Mouse (Mus musculus) heart, embryonic 14.5 days (tissue): ENCODE results near the gene A930002H24Rik. TPM values are rescaled to one million over a fixed set of nuclear protein-coding genes. Genes with fewer than 3 reads are reported as not detected.
"Not testable (repeated sequence)": the region's sequence is repeated elsewhere in the genome, so short reads cannot be mapped to it uniquely, and the experiment has no call there.

Experiments
- ATAC-seq: fragments of 200-750 bp; cut with Nextera tagmentation; 2 replicates; pipeline ENCODE4 v1.8.0; 2017; ENCODE audit warnings: low read depth, moderate TSS enrichment; ENCODE audit not compliant: insufficient number of reproducible peaks, insufficient read depth, low FRiP score
- H3K27ac ChIP-seq, 2 experiments: fragments of 200-500 bp in 1 of 2; fragments of 300-500 bp in 1 of 2; sonication (generic) in 1 of 2; replicated peaks in 1 of 2; 2 replicates each; pipeline ENCODE4 v1.5.1; 2012 to 2014; ENCODE audit warnings: low read depth in 2 of 2, low read length in 2 of 2, control low read depth in 1 of 2, mild to moderate bottlenecking in 1 of 2, mixed read lengths in 1 of 2; ENCODE audit not compliant: control insufficient read depth in 1 of 2, insufficient read depth in 1 of 2
- H3K27me3 ChIP-seq: fragments of 300-500 bp; sonication (generic); 2 replicates; pipeline ENCODE4 v1.6.1; 2014; ENCODE audit warnings: mild to moderate bottlenecking, low read length, control low read depth; ENCODE audit not compliant: control insufficient read depth, insufficient read depth
- H3K36me3 ChIP-seq: fragments of 300-500 bp; sonication (generic); 2 replicates; pipeline ENCODE4 v1.6.1; 2014; ENCODE audit warnings: mild to moderate bottlenecking, control low read depth, low read length, mixed read lengths; ENCODE audit not compliant: control insufficient read depth, insufficient read depth
- H3K4me1 ChIP-seq, 2 experiments: fragments of 200-500 bp in 1 of 2; fragments of 300-500 bp in 1 of 2; sonication (generic) in 1 of 2; 2 replicates each; pipeline ENCODE4 v1.6.1; 2012 to 2014; ENCODE audit warnings: low read length in 2 of 2, control low read depth in 1 of 2, mixed read lengths in 1 of 2; ENCODE audit not compliant: control insufficient read depth in 2 of 2, insufficient read depth in 2 of 2
- H3K4me2 ChIP-seq: fragments of 300-500 bp; sonication (generic); 2 replicates; pipeline ENCODE4 v1.6.1; 2014; ENCODE audit warnings: mild to moderate bottlenecking, low read length
- H3K4me3 ChIP-seq, 2 experiments: fragments of 200-500 bp in 1 of 2; fragments of 300-500 bp in 1 of 2; sonication (generic) in 1 of 2; 2 replicates each; pipeline ENCODE4 v1.5.1; 2012 to 2014; ENCODE audit warnings: low read length in 2 of 2, mild to moderate bottlenecking in 2 of 2, control low read depth in 1 of 2, low read depth in 1 of 2, moderate library complexity in 1 of 2; ENCODE audit not compliant: control insufficient read depth in 1 of 2, insufficient read depth in 1 of 2
- H3K9ac ChIP-seq: fragments of 300-500 bp; sonication (generic); 2 replicates; pipeline ENCODE4 v1.6.1; 2014; ENCODE audit warnings: mild to moderate bottlenecking, low read length
- H3K9me3 ChIP-seq: fragments of 300-500 bp; sonication (generic); 2 replicates; pipeline ENCODE4 v1.6.1; 2016; ENCODE audit warnings: low read length, control low read depth; ENCODE audit not compliant: control insufficient read depth
- WGBS: fragments of 180-500 bp; shearing (Covaris S2); extraction: QIAGEN DNeasy Blood & Tissue Kit; methylation state at CpG from one replicate; pipeline ENCODE4 v1.1.7; 2014; 5-methylcytosine and 5-hydroxymethylcytosine counted together
- polyA plus RNA-seq: library from polyadenylated mRNA; unstranded; fragments of >200 nt; fragmentation: Nextera tagmentation; extraction: Ambion mirVana; gene quantifications from 2 replicates; pipeline ENCODE4 v1.2.1, GENCODE M21; 2014

The A930002H24Rik gene
- polyA plus RNA-seq, 1 experiment from 2014 or later, result 3.6 TPM

DNA sequence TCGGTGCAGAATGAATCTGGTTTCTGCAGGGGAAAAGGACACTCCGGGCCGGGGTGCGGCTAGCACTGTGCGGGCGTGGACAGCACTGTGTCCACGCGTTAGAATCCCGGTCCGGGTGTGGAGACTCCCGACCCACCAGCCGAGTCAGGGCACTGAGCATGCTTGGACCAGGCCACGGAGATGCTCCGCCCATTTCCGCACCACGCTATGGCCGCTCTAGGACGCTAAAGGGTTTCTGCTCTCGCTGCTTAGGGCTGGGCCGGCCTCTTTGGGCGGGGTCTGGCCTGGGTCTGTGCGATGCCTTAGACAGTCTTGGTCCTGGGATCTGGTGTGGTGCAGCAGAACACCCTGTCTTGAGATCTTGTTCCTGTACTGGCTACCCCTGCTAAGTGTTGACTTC lies 14.0 kb downstream of the A930002H24Rik start:
- peak overlapping the region; percentile 68 to 90 for H3K4me3 ChIP-seq
- peak overlapping the region; percentile 66 to 73 for H3K27ac ChIP-seq
- no peaks in the 10 kb centered on the region for H3K9me3 ChIP-seq
- WGBS, result 2% methylated on average over 22 of the region's 22 CpGs
- no peaks in the 10 kb centered on the region; a peak in 1 of 4 replicates for H3K4me1 ChIP-seq
- no peaks in the 10 kb centered on the region for H3K27me3 ChIP-seq
- H3K4me2 ChIP-seq, result peak overlapping the region; percentile 61
- no peaks in the 10 kb centered on the region for H3K36me3 ChIP-seq
- ATAC-seq, result peak; percentile 99
- peak overlapping the region; percentile 89 for H3K9ac ChIP-seq

DNA sequence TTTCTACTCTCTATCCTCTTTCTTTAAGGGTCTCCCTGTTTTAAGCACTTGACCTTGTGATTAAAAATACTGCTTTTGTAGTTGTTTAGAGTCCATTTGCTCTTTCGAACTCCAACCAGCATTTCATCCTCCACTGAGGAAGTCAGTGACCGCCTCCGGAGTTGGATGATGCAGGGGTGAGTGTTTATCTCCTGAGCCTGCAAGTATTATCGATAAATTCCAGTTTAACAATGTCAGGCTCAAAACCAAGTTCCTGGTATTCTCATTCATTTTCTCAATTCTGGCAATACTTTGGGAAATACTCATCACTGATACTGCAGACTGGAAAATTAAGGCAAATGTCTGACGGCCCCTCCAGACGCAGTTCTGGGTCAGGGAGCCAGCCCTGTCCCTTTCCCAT lies 14.4 kb downstream of the A930002H24Rik start:
- ATAC-seq, result no peak
- H3K4me3 ChIP-seq, result peak overlapping the region; percentile 68 to 90
- no peaks in the 10 kb centered on the region for H3K27me3 ChIP-seq
- H3K4me2 ChIP-seq, result peak overlapping the region; percentile 61
- H3K27ac ChIP-seq, result peak overlapping the region; percentile 66 to 73
- peak overlapping the region; percentile 89 for H3K9ac ChIP-seq
- no peaks in the 10 kb centered on the region; a peak in 1 of 4 replicates for H3K4me1 ChIP-seq
- no peaks in the 10 kb centered on the region for H3K36me3 ChIP-seq
- WGBS, result 4% methylated on average over 6 of the region's 6 CpGs
- no peaks in the 10 kb centered on the region for H3K9me3 ChIP-seq

DNA sequence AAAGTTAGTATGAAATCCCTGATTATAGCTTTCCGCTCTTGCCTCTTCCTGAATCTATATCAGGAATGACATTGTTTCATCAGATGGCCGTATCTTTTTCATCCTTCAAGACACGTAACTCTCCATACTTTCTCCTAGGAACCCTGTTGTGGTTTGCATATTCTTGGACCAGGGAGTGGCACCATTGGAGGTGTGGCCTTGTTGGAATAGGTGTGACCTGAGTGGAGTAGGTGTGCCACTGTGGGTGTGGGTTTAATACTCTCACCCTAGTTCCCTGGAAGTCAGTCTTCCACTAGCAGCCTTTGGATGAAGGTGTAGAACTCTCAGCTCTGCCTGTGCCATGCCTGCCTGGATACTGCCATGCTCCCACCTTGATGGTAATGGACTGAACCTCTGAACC lies 17.8 kb downstream of the A930002H24Rik start:
- H3K4me3 ChIP-seq, ATAC-seq: not testable (repeated sequence)
- WGBS, result 91% methylated on average over 3 of the region's 3 CpGs

DNA sequence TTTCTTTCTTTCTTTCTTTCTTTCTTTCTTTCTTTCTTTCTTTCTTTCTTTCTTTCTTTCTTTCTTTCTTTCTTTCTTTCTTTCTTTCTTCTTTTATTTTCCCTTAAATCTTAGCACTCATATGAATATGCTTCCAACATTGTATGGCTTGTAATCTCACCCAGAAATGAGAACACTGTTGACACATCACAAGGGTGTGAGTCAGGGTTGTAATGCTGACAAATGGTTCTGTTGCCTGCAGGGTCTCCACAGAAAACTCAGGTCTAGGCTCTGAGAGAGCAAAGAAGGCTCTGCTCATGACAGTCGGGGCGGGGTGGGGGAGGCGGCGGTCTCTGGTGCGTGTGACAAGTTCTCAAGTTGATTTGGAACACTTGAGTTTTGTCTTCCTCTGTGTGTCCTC lies 18.7 kb downstream of the A930002H24Rik start:
- Histone ChIP-seq H3K4me1 (no peaks in the 10 kb centered on the region; a peak in 1 of 4 replicates), H3K27ac (no peak overlapping the region), H3K4me3 (no peak overlapping the region), H3K4me2 (no peak overlapping the region), H3K36me3 (no peaks in the 10 kb centered on the region), H3K27me3 (no peaks in the 10 kb centered on the region), H3K9me3 (0 out of 2 replicates have a peak, but pooled peaks cover under 1% of the 10 kb centered on the region), H3K9ac (no peak overlapping the region)
- ATAC-seq, result no peak
- 69% methylated on average over 5 of the region's 5 CpGs for WGBS

More for the DNA sequence above, 17.8 kb downstream of the A930002H24Rik start:
- not testable (repeated sequence) for H3K36me3 ChIP-seq, H3K9me3 ChIP-seq, H3K4me1 ChIP-seq, H3K4me2 ChIP-seq, H3K27ac ChIP-seq, H3K27me3 ChIP-seq, H3K9ac ChIP-seq

DNA sequence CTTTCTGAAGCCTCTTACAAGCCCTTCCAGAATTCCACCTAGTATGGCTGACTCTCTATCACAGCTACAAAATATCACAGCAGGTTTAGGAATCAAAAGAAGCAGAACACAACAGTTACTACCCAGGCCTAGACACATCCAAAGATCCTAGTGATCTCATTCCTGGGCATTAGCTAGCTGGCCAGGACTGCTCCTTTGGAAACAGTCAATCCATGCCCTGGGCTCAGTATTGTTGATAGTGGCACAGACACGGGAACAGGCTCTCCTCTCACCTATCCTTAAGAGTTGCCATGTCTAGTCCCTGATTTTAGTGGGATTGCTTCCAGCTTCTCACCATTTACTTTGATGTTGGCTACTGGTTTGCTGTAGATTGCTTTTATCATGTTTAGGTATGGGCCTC lies 21.4 kb downstream of the A930002H24Rik start:
- Histone ChIP-seq H3K9me3 (peaks cover 5% of the 10 kb centered on the region; the same call in 1 of the 2 replicates), H3K36me3 (no peaks in the 10 kb centered on the region), H3K9ac (no peak overlapping the region), H3K4me3 (no peak overlapping the region), H3K27me3 (no peaks in the 10 kb centered on the region), H3K4me1 (no peaks in the 10 kb centered on the region), H3K27ac (no peak overlapping the region), H3K4me2 (no peak overlapping the region)
- WGBS, result 72% methylated on average over 1 of the region's 1 CpGs
- no peak for ATAC-seq

DNA sequence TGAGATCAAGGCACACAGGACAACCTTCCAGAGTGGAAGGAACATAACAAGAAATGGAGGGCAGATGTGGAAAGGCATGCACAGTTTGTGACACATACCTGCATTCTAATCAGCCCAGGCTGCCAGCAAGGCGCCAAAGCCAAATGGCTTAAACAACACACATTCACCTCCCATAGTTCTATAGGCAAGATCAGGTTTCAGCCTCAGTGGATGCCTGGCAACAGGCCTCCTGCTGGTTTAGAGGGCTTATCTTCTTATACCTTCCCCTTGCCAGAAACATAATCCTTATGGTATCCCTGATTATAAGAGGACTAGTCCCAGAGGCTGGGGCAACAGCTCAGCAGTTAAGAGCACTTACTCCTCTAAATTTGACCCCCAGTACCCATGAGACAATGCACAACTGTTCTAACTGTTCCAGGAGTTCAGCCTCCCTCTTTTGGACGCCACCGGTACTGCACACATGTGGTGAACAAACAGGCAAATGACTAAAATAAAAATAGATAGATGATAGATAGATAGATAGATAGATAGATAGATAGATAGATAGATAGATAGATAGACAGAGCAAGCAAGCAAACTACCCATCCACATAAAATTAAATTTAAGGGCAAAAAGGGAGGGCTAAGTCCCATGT lies 23.8 kb downstream of the A930002H24Rik start:
- Histone ChIP-seq H3K36me3 (no peaks in the 10 kb centered on the region), H3K4me3 (no peak overlapping the region), H3K27ac (no peak overlapping the region), H3K9ac (no peak overlapping the region), H3K4me2 (no peak overlapping the region), H3K4me1 (no peaks in the 10 kb centered on the region), H3K9me3 (peaks cover 5% of the 10 kb centered on the region; the same call in 1 of the 2 replicates), H3K27me3 (no peaks in the 10 kb centered on the region)
- 90% methylated on average over 3 of the region's 3 CpGs for WGBS
- ATAC-seq, result no peak

DNA sequence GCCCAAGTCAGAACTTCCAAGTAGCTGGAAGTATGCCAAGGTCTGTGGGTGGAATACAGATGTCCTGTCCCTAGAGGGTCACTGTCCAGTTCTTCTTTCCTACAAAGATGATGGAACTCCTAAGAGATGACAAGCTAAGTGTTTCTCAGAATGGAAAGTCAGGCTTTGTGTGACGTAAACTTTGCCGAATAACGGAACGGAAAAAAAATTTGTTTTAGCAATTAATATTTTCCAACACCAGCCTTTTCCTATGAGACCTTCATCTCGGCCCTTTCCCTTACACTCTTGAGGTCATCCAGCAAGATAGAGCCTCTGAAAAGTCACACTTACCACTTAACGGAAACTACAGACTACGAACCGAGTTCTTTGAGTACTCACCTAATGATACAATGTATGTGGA lies 25.4 kb downstream of the A930002H24Rik start:
- H3K27ac ChIP-seq, result no peak overlapping the region
- peaks cover 5% of the 10 kb centered on the region; the same call in 1 of the 2 replicates for H3K9me3 ChIP-seq
- no peaks in the 10 kb centered on the region for H3K27me3 ChIP-seq
- no peaks in the 10 kb centered on the region for H3K4me1 ChIP-seq
- no peak overlapping the region for H3K9ac ChIP-seq
- H3K4me2 ChIP-seq, result no peak overlapping the region
- no peak for ATAC-seq
- WGBS, result 81% methylated on average over 8 of the region's 8 CpGs
- H3K36me3 ChIP-seq, result no peaks in the 10 kb centered on the region
- H3K4me3 ChIP-seq, result no peak overlapping the region

DNA sequence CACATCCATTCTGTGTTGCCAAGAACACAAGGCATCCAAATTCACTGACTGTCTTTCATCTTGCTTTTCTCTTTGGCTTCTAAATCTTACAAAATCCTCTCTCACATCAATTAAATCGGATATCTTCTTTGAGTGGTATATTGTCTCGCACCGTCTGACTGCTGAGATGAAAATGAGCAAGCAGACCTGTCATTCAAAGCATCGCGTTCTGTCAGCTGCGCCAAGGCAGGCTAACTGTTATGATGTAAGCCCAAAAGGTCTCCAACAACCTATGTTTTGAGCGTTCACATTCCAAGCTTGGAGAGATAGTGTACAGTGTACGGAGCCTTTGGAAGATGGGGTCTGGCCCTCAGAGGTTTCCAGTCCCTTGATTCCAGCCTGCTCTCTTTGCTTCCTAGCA lies 26.9 kb downstream of the A930002H24Rik start:
- WGBS, result 72% methylated on average over 8 of the region's 8 CpGs
- Histone ChIP-seq H3K4me3 (no peak overlapping the region), H3K9me3 (peaks cover 5% of the 10 kb centered on the region; the same call in 1 of the 2 replicates), H3K4me2 (no peak overlapping the region), H3K36me3 (no peaks in the 10 kb centered on the region), H3K9ac (no peak overlapping the region), H3K27me3 (no peaks in the 10 kb centered on the region), H3K4me1 (no peaks in the 10 kb centered on the region), H3K27ac (no peak overlapping the region)
- ATAC-seq, result no peak
